Mouse (Mus musculus) thymus, adult 2 months (tissue): Measurements from ENCODE around the gene Ints7. TPM values are rescaled to one million over a fixed set of nuclear protein-coding genes. Genes with fewer than 3 reads are reported as not detected.

Source experiments
- DNase-seq: peaks from one replicate; pipeline ENCODE4 v3.0.0; 2021
- H3K27ac ChIP-seq: fragments of 200-500 bp; 2 replicates; pipeline ENCODE4 v1.5.1; 2012; ENCODE audit warnings: low read length, control low read depth; ENCODE audit not compliant: control insufficient read depth, insufficient read depth
- H3K27me3 ChIP-seq: fragments of 200-500 bp; 2 replicates; pipeline ENCODE4 v1.6.1; 2012; ENCODE audit warnings: mild to moderate bottlenecking, low read length, moderate library complexity, mixed read lengths; ENCODE audit not compliant: control insufficient read depth, insufficient read depth
- H3K36me3 ChIP-seq: fragments of 200-500 bp; 2 replicates; pipeline ENCODE4 v1.6.1; 2012; ENCODE audit warnings: mild to moderate bottlenecking, low read length, moderate library complexity; ENCODE audit not compliant: control insufficient read depth, insufficient read depth
- H3K4me1 ChIP-seq: fragments of 200-500 bp; replicated peaks from 2 replicates; pipeline ENCODE4 v1.6.1; 2012; ENCODE audit warnings: low read length; ENCODE audit not compliant: control insufficient read depth, insufficient read depth
- H3K4me3 ChIP-seq: fragments of 200-500 bp; 2 replicates; pipeline ENCODE4 v1.5.1; 2012; ENCODE audit warnings: mild to moderate bottlenecking, low read length, control low read depth, moderate library complexity; ENCODE audit not compliant: control insufficient read depth, insufficient read depth
- CTCF ChIP-seq: fragments of 200-500 bp; IDR thresholded peaks from 2 replicates; pipeline ENCODE4 v1.5.1; 2012; ENCODE audit warnings: mild to moderate bottlenecking, control low read depth, low read length, moderate library complexity, borderline replicate concordance; ENCODE audit not compliant: control insufficient read depth, poor library complexity, insufficient read depth; ENCODE audit errors: extremely low read depth
- POLR2A ChIP-seq: fragments of 200-500 bp; IDR thresholded peaks from 2 replicates; pipeline ENCODE4 v1.6.1; 2012; ENCODE audit warnings: mild to moderate bottlenecking, low read length, control low read depth, moderate library complexity; ENCODE audit not compliant: control insufficient read depth, poor library complexity, insufficient read depth; ENCODE audit errors: extremely low read depth
- WGBS: fragments of 180-500 bp; shearing (Covaris S2); methylation state at CpG from one replicate; pipeline ENCODE4 v1.1.7; 2018; 5-methylcytosine and 5-hydroxymethylcytosine counted together
- polyA plus RNA-seq: library from polyadenylated mRNA; depleted of rRNA; stranded (reverse); fragments of >200 nt; gene quantifications from 2 replicates; pipeline ENCODE4 v1.2.3, GENCODE M21; 2012

Ints7 gene
- polyA plus RNA-seq, 1 experiment, result 62.2 TPM

DNA sequence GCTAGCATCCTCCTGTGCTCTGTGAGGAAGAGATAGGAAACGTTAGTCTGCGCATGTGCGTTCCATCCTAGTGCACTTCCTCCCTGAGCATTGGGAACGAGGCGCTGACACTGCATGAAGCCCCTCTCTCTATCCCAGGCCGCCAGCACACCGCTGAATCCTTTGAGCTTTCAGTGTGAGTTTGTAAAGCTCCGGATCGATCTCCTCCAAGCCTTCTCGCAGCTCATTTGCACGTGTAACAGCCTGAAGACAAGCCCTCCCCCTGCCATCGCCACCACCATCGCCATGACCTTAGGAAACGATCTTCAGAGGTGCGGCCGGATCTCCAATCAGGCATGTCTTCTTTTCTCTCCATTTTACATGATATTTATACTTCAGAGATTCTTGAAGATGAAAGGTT is 37.4 kb downstream of the Ints7 start:
- no peak for DNase-seq
- Histone ChIP-seq H3K4me1 (no peaks in the 10 kb centered on the region), H3K27ac (no peak overlapping the region), H3K27me3 (no peaks in the 10 kb centered on the region), H3K4me3 (no peak overlapping the region), H3K36me3 (peaks cover 89% of the 10 kb centered on the region)
- 97% methylated on average over 16 of the region's 16 CpGs for WGBS
- TF ChIP-seq CTCF, result no peak

GRCm38 (mm10) chr1:191616245-191616644 is 40.8 kb downstream of the Ints7 start:
- Histone ChIP-seq H3K4me3 (no peak overlapping the region), H3K27me3 (no peaks in the 10 kb centered on the region), H3K36me3 (peaks cover 96% of the 10 kb centered on the region), H3K4me1 (no peaks in the 10 kb centered on the region), H3K27ac (no peak overlapping the region)
- no peak for DNase-seq
- WGBS, result 97% methylated on average over 8 of the region's 8 CpGs
- TF ChIP-seq POLR2A (no peak), CTCF (no peak)

DNA sequence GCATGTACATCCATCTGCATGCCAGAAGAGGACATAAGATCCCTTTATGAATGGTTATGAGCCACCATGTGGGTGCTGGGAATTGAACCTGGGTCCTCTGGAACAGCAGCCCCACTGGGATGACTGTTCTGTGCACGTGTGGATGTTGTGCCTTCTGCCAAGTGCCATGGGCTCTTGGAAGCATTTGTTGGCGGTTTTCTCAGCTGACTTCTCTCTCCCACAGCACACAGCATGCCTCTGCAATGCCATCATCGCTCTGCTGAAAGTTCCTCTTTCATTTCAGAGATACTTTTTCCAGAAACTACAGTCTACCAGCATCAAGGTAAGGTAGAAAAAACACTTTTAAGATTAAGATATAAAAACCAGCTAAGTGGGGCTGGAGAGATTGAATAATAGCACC is 42.2 kb downstream of the Ints7 start:
- Histone ChIP-seq H3K36me3 (peaks cover 95% of the 10 kb centered on the region), H3K27ac (no peak overlapping the region), H3K4me3 (no peak overlapping the region), H3K27me3 (no peaks in the 10 kb centered on the region), H3K4me1 (no peaks in the 10 kb centered on the region)
- WGBS, result 95% methylated on average over 3 of the region's 3 CpGs
- no peak for DNase-seq
- TF ChIP-seq POLR2A (no peak), CTCF (no peak)

GRCm38 (mm10) chr1:191618067-191618766 is 42.8 kb downstream of the Ints7 start:
- TF ChIP-seq POLR2A (no peak), CTCF (no peak)
- H3K36me3 ChIP-seq, result peaks cover 89% of the 10 kb centered on the region
- no peak overlapping the region for H3K27ac ChIP-seq

GRCm38 (mm10) chr1:191621096-191621495 is 45.7 kb downstream of the Ints7 start:
- no peak overlapping the region for H3K27ac ChIP-seq
- DNase-seq, result no peak
- H3K27me3 ChIP-seq, result no peaks in the 10 kb centered on the region
- no peak for TF ChIP-seq POLR2A
- no peak for TF ChIP-seq CTCF
- H3K4me3 ChIP-seq, result no peak overlapping the region
- 98% methylated on average over 8 of the region's 8 CpGs for WGBS
- peaks cover 16% of the 10 kb centered on the region for H3K4me1 ChIP-seq
- H3K36me3 ChIP-seq, result peaks cover 62% of the 10 kb centered on the region

More at GRCm38 (mm10) chr1:191618067-191618766, 42.8 kb downstream of the Ints7 start:
- Histone ChIP-seq H3K27me3 (no peaks in the 10 kb centered on the region), H3K4me1 (no peaks in the 10 kb centered on the region), H3K4me3 (no peak overlapping the region)
- 96% methylated on average over 12 of the region's 12 CpGs for WGBS
- DNase-seq, result no peak

- WGBS, result 95% methylated on average over 8 of the region's 8 CpGs
- H3K36me3 ChIP-seq, result peaks cover 47% of the 10 kb centered on the region
- H3K27ac ChIP-seq, result no peak overlapping the region
- DNase-seq, result no peak
- H3K27me3 ChIP-seq, result no peaks in the 10 kb centered on the region
- no peak overlapping the region for H3K4me3 ChIP-seq
- peaks cover 16% of the 10 kb centered on the region for H3K4me1 ChIP-seq
- no peak for TF ChIP-seq POLR2A
- TF ChIP-seq CTCF, result no peak
Measured at GRCm38 (mm10) chr1:191622801-191623200, 47.4 kb downstream of the Ints7 start.

DNA sequence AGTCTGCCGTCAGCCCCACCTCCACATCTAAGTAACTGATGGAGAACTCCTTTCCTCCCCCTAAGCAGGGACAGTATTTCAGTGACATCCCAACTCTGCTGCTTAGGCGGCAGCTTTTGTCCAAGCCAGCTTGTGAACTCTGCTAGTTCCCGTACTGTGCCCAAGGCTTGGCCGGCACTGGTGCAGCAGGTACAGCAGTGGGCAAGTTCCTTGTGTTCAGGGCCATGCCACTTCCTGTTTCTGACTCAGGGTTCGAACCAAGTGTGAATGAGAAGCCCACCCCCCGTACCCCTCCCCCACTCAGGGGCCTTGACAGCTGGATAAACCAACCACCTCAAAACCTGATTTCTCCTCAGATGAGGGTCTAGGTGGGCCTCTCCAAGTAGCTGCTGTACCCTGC is 49.1 kb downstream of the Ints7 start:
- peak; percentile 8 for DNase-seq
- H3K4me3 ChIP-seq, result no peak overlapping the region
- TF ChIP-seq CTCF, result no peak
- TF ChIP-seq POLR2A, result no peak

More for the DNA sequence above, 49.1 kb downstream of the Ints7 start:
- H3K4me1 ChIP-seq, result peaks cover 16% of the 10 kb centered on the region
- 30% methylated on average over 6 of the region's 6 CpGs for WGBS
- no peaks in the 10 kb centered on the region for H3K27me3 ChIP-seq
- peaks cover 30% of the 10 kb centered on the region for H3K36me3 ChIP-seq
- H3K27ac ChIP-seq, result no peak overlapping the region
